Mouse (Mus musculus) megakaryocyte, adult 5-6 weeks (primary cell): ENCODE measurements around the gene Aym1. TPM values are rescaled to one million over a fixed set of nuclear protein-coding genes. Genes with fewer than 3 reads are reported as not detected.
"Not testable (repeated sequence)": the region's sequence is repeated elsewhere in the genome, so short reads cannot be mapped to it uniquely, and the experiment has no call there.

Experiments
- ATAC-seq: 2 replicates; pipeline ENCODE4 v1.8.0; 2016; ENCODE audit warnings: mild to moderate bottlenecking, inconsistent platforms; ENCODE audit not compliant: poor library complexity, severe bottlenecking
- total RNA-seq, 2 experiments: library from RNA; stranded (forward) in 1 of 2; stranded (reverse) in 1 of 2; fragments of 153-499, 151-499 nt in 1 of 2; fragments of 221-1000, 200-1000 nt in 1 of 2; gene quantifications; 2 replicates each; pipeline versions ENCODE4 v1.2.3 to v1.2.4; 2015 to 2017

Gene Aym1
- total RNA-seq (2015) (not detected in 2 replicates), total RNA-seq (2017) (not detected in 2 replicates)

GRCm38 (mm10) chr5:113357186-113357585, at the start of gene Aym1:
Gene Aym1, plus strand, starts transcription at chr5:113357294.
- no peak for ATAC-seq

GRCm38 (mm10) chr5:113309491-113310376, 47.4 kb upstream of the Aym1 start:
- ATAC-seq: no peak

GRCm38 (mm10) chr5:113310377-113311003, 46.6 kb upstream of the Aym1 start, which contains the start of gene Sgsm1:
Gene Sgsm1, minus strand, starts transcription at chr5:113310786.
- peak; percentile 43; the same call in 1 of the 2 replicates for ATAC-seq

GRCm38 (mm10) chr5:113313998-113314397, 43.1 kb upstream of the Aym1 start:
- no peak for ATAC-seq

- ATAC-seq: no peak
These were observed 33.1 kb upstream of the Aym1 start for GRCm38 (mm10) chr5:113323784-113324638.

- ATAC-seq: no peak
These were observed 27.6 kb upstream of the Aym1 start for GRCm38 (mm10) chr5:113329463-113329862.

GRCm38 (mm10) chr5:113330202-113330601, 26.9 kb upstream of the Aym1 start:
- no peak for ATAC-seq

GRCm38 (mm10) chr5:113332239-113332638, 24.9 kb upstream of the Aym1 start:
- ATAC-seq: no peak

GRCm38 (mm10) chr5:113332899-113333298, 24.2 kb upstream of the Aym1 start:
- no peak for ATAC-seq

GRCm38 (mm10) chr5:113334621-113335530, 22.2 kb upstream of the Aym1 start:
- ATAC-seq: no peak

- ATAC-seq: no peak
These were observed 21.4 kb upstream of the Aym1 start for GRCm38 (mm10) chr5:113335732-113336131.

- no peak for ATAC-seq
These were observed 20.8 kb upstream of the Aym1 start for GRCm38 (mm10) chr5:113336281-113336680.

GRCm38 (mm10) chr5:113344635-113345386, 12.3 kb upstream of the Aym1 start:
- no peak for ATAC-seq

GRCm38 (mm10) chr5:113345781-113346180, 11.3 kb upstream of the Aym1 start:
- ATAC-seq: no peak

- ATAC-seq: not testable (repeated sequence)
These were observed 10.4 kb upstream of the Aym1 start for GRCm38 (mm10) chr5:113346651-113347050.

GRCm38 (mm10) chr5:113347593-113347992, 9.5 kb upstream of the Aym1 start:
- no peak for ATAC-seq

- ATAC-seq: no peak
These were observed 8.5 kb upstream of the Aym1 start for GRCm38 (mm10) chr5:113348597-113348996.

- no peak for ATAC-seq
These were observed 7.9 kb upstream of the Aym1 start for GRCm38 (mm10) chr5:113349226-113349625.

- ATAC-seq: no peak
These were observed 7.3 kb upstream of the Aym1 start for GRCm38 (mm10) chr5:113349810-113350209.
